Mouse (Mus musculus): ENCODE results near the gene Ssbp2. TPM values are rescaled to one million over a fixed set of nuclear protein-coding genes. Genes with fewer than 3 reads are reported as not detected.

Ssbp2 gene
- total RNA-seq, 2 experiments from 2014 or later: 56.3 to 62.0 TPM

DNA sequence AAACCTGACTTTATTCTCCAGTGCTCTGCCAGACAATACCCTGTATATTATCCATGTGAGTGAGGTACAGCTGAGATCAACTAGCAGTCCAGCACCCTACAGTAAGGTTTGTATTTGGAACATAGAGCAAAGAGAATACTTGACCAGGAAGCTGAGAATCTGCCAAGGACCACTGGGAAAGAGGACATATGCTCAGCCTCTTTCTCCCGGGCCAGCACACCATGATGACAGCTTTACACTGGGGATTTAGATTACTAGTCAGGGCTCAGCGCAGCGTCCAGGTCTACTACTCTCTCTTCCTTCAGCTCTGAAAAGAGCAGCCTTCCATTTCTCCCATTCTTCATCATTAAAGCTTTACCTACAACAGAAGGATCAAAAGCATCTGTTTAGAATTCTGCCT, 76.6 kb downstream of the Ssbp2 start:
- DNase-seq: peak; percentile 26

- DNase-seq: no peak
Measured at GRCm38 (mm10) chr13:91540145-91541068, 80.3 kb downstream of the Ssbp2 start.

GRCm38 (mm10) chr13:91541069-91541429, 81.0 kb downstream of the Ssbp2 start:
- no peak for DNase-seq

DNA sequence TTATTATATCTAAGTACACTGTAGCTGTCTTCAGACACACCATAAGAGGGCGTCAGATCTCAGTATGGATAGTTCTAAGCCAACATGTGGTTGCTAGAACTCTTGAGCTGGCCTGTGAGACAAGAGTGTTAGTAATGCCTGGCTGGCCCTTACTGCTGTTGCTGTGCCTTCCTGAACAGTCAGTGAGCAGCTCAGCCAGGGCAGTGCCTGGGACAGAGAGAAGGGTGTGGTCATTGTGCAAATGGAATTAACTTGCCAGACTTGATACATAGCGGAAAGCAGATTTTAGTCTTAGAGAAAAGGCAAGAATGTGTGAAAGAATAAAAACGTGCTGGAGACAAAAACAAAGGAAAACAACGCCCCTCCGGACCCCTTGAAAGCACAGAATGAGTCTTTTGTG, 83.5 kb downstream of the Ssbp2 start:
- DNase-seq: no peak

- DNase-seq: no peak
Measured at GRCm38 (mm10) chr13:91564047-91564446, 104.0 kb downstream of the Ssbp2 start.

DNA sequence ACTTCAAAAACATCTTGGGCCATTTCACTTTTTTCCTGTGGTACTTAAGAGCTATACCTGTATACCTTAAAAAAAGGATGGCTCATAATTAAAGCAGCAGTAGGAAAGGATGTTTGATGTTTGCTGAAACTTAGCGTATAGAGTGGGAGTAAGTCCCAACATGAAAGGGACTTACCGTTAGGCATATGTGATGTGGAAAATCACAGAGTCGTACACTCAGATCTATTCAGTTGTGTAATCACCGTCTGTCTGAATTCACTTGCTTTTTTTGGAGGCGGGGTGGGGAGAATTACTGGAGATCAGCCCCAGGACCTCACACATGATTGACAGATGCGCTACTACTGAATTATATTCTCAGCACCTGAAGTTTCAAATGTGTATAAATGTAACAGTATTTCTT, 104.7 kb downstream of the Ssbp2 start:
- no peak for DNase-seq

DNA sequence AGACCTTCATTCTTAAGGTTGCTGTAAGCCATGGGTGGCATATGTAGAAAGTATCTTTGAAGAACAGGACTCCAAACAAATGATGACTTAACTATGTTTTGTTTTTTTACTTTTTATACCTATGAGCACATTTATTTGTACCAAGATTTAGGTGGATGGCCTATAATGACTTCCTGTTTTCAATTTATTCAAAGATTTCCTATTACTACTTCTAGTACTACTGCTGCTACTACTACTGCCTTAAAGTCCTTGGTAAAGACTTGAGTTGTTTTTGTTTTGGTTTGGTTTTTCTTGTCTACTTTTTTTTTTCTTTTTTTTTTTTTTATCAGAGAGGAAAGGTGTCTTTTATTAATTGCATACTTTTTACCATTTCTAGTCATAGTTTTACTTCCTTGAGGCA, 121.4 kb downstream of the Ssbp2 start:
- no peak for DNase-seq

- DNase-seq: no peak
Measured at GRCm38 (mm10) chr13:91582212-91582611, 122.1 kb downstream of the Ssbp2 start.

DNA sequence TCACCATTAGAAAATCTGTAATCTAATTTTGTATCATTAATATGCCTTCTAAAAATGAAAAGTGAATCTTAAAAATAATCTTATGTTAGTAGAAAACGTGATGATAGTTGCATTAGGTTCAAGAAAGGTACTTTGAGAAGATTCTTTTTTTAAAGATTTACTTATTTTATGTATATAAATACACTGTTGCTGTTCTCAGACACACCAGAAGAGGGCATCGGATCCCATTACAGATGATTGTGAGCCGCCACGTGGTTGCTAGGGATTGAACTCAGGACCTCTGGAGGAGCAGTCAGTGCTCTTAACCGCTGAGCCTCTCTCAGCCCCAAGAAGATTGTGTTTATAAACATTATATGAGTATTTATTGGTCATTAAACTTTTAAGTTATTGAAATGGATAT, 126.3 kb downstream of the Ssbp2 start:
- no peak for DNase-seq

DNA sequence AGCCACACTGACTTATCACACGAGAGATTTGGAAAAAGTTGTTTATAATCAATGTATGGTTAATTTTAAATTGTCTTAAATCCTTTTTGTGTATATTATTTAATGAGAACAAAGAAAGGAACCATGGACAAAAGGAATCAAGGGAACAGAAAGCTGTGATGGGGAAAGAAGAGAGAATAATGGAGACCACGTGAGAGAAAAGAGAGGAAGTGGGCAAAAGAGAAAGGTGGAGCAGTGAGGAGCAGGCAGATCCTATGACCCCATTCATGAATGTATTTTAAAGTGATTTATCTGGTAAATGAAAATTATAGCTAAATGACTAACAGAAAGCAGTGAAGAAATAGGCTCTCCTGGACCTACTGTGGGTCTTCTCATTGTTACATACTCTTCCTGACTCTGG, 128.4 kb downstream of the Ssbp2 start:
- DNase-seq: no peak

DNA sequence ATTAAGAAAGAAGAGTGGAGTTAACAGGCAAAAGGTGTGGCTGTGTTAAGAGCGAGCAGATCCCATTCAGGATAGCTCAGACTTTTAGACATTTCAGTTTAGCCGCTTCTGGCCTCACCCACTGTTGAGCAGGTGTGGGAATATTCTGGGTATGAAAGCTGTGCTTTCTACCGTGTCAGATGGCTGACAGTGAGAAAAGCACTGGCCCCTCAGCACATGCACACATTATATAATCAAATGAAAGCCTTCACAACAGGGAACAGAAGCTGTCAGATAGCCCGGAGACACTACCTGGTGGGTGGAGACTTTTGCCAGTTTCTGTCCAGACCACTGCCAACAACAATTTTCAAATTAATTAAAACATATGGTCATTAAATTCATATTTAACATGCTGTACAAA, 131.8 kb downstream of the Ssbp2 start:
- no peak for DNase-seq

GRCm38 (mm10) chr13:91595284-91595683, 135.2 kb downstream of the Ssbp2 start:
- no peak for DNase-seq

DNA sequence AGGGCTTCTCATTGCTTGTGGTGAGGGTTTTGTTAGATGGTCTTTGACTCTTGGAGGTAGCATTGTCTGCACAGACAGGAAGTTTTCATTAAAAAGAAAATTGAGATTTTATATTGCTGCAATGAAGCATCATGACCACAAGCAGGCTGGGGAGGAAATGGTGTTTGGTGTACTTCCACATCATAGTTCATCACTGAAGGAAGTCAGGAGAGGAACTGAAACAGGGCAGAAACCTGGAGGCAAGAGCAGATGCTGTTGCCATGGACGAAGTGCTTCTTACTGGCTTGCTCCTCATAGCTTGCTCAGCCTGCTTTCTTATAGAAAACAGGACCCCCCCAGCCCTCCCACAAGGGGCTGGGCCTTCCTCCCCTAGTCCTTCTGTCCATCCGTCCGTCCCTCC, 139.5 kb downstream of the Ssbp2 start:
- no peak for DNase-seq

- DNase-seq: no peak
Measured at GRCm38 (mm10) chr13:91605043-91605840, 145.2 kb downstream of the Ssbp2 start.

- no peak for DNase-seq
Measured at GRCm38 (mm10) chr13:91610601-91611000, 150.5 kb downstream of the Ssbp2 start.

GRCm38 (mm10) chr13:91611909-91612308, 151.8 kb downstream of the Ssbp2 start:
- DNase-seq: no peak

DNA sequence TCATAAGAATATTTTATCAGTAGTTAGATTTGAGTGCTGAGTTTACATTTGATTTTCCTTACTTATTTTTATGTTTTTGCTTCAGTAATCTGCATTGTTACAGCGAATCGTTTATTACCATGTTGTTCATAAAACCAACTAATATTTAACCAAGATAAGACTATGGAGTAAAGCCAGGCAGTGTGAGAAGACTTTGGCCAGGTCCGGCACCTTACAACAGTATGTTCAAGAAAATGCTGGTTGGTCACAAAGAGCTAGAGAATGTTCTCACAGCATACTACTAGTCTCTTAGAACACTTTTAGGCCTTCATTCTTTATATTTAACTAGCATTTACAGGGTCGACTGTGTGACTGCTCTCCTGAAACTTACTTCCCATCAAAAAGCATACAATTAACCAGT, 152.5 kb downstream of the Ssbp2 start:
- DNase-seq: no peak

DNA sequence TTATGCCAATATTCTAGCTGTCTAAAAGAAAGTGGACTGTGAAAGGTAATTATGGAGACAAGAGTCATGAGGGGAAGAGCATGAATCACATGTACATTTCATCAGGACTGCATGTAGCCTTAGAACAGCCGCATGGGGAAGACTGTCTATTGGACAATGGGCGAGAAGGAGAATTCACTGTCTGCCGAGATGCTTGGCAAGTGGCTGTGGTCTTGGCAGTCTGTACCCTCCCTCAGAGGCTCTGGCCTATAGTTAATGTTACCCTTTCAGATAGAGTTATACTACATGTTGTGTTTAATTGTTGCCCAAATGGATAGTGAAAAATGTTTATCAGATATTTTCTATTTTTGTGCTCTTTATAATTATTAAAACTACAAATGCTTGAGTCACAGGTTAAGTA, 156.0 kb downstream of the Ssbp2 start:
- DNase-seq: no peak

GRCm38 (mm10) chr13:91616876-91617275, 156.8 kb downstream of the Ssbp2 start:
- DNase-seq: no peak

DNA sequence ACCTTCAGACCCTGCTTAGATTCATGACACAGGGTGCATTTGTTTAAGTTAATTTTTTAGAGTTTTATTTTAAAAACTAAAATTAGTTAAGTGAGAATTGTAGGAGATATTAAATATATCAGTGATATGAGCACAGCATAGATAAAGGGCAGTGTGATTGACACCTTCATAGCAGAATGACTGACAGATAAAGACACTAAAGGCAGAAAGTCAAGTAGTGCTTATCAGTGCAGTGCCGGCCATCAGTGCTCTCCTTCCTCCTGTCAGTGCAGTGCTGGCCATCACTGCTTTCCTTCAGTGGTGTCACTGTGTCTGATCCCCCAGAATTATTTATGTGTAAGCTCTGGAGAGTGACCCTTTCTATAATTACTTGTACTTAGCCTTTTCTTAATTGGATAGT, 159.3 kb downstream of the Ssbp2 start:
- DNase-seq: no peak

DNA sequence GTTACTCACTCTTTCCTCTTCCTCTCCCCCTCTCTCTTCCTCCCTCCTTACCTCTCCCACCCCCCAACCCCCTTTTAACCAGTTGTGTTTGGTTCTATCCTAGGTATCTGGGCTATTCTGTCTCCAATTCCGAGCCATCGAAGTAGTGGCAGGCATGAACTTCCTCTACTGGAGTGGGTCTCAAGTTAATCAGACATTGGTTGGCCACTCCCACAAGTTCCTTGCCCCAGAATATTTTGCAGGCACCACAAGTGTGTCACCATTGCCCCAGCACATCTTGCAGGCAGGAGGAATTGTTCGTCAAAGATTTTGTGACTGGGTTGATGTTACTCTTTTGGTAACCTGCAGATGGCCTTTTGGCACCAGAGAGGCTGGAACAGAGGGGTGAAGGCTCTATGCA, 160.5 kb downstream of the Ssbp2 start:
- no peak for DNase-seq

DNA sequence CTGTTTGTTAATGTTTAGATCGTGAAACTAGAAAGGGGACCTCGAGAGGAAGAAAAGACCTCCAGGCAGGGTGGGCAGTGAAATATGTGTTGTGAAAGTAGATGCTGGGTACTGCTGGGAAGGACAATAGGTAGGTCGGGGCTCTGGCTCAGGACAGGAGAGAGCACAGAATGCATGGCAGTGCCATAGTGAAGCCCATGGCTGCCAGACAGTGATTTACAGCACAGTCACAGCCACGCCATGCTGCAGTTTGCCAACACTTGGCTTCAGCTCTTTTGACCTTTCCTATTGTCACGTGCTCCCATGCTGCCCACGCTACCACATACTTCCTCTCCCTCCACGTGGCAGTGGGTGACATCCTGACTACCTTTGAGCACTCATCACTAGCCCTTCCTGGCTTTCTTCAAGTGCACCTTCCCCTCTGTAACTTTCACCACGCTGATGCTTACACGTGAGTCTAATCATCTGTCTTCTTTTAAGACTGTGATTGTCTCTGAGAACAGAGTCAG, 171.3 kb downstream of the Ssbp2 start:
- no peak for DNase-seq

- DNase-seq: no peak
Measured at GRCm38 (mm10) chr13:91634123-91634522, 174.0 kb downstream of the Ssbp2 start.

DNA sequence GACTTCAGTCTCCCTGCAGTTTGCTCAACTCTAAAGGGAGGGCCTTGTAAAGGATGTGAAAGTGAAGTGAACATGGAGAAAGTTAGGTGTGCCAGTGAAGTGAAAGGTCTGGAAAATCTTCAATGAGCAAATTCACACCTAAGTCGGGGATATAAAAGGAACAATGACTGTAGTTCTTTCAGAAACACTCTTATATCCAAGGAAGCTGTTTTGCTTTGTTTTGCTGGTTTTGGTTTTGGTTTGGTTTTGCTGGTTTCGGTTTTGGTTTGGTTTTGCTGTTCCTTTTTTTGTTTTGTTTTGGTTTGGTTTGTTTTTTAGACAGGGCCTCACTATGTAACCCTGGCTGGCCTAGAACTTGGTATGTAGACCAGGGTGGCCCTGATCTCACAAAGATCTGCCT, 175.9 kb downstream of the Ssbp2 start:
- DNase-seq: no peak

Measured in heart, postnatal 4 days (tissue).